In the genomic region with DNA sequence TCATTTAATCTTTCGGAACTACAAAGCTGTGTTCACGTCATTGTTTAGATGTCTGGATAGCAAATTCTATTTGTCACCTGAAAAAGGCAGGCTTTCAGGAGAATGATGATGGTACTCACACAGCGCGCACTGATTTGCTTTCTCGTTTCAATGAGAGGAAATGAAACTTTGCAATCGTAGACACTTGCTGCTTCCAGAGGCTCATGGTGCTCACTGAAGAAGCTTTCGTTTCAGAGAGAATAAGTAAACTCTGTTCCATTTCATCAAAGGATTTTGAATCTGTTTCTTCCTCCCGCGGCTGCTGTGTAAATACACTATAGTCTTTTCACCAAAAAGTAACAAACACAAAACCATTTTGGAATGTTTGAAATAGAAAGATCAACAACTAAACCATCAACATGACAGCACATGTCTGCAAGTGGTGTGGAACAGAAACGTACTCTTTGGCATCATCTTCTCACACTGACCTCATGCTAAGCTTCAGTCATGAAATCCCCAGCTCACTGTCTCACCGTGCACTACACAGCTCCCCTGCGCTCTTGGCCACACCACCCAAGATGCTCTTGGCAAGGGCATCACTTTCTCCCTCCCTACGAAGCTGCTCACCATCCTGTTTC, we compare ENCODE assay signal across 1 mouse cellular context.
TF ChIP-seq lines count a peak whose summit lies in the region.

No protein-coding gene starts in this region.

TF ChIP-seq in CH12.LX, 34 proteins besides CTCF, POLR2A, EP300 and RAD21 (continued from another document):
- TF ChIP-seq MXI1 (IDR thresholded peaks at IDR 0.05; ENCODE audit: low read depth, low read length) (peak; percentile 73; the same call in 1 of the 2 replicates), HCFC1 (IDR thresholded peaks at IDR 0.05; ENCODE audit: low read depth, low read length) (no peak), JUN (IDR thresholded peaks at IDR 0.05; ENCODE audit: insufficient read depth, low read depth, low read length) (no peak; the same call in 1 of the 2 replicates), MEF2A (IDR thresholded peaks at IDR 0.05; ENCODE audit: borderline replicate concordance, low read depth, low read length) (peak; percentile 28; the same call in 1 of the 2 replicates), ELF1 (IDR thresholded peaks at IDR 0.05; ENCODE audit: low read depth, low read length) (no peak), GABPA (IDR thresholded peaks at IDR 0.05; ENCODE audit: insufficient replicate concordance, low read depth, low read length) (no peak), TBP (conservative IDR thresholded peaks at IDR 0.05; ENCODE audit: low read depth, low read length) (peak; percentile 80)
